Mouse (Mus musculus): ENCODE results near the gene Cyp4v3.

GRCm38 (mm10) chr8:45304354-45304753 lies 28.7 kb downstream of the Cyp4v3 start:
- TF ChIP-seq POLR2A (IDR thresholded peaks at IDR 0.05; ENCODE audit: extremely low read depth, insufficient read depth, low read length) (no peak), CTCF (IDR thresholded peaks at IDR 0.05; ENCODE audit: extremely low read depth, insufficient read depth, low read length) (no peak)
